Mouse (Mus musculus): Measurements from ENCODE around the gene Tmem160.

DNA sequence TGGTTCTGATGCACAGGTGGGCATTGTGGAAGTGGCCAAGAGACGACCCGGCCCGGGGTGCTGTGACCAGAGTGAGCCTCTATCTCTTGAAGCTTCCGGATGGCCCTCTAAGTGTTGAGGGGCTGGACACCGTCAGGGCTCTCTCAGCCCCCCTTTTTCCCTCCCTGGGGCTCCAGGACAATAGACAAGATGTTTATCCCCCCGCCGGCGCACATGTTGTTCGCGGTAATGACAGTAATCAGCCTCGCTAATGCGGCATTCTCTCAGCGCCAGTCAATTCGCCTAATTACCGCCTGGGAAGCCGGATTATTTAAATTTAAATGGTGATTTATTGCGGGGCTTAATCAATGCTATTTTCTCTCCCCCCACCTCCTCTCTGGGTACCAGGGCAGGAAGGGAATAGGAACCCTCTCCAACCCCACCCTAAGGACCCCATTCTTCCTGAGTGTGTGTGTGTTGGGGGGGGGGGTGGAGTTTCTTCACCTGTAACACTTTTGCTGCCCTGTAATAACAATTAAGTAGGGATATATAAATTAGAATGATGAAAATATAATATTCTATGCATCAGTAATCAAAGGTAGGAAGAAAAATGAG lies 19.6 kb downstream of the Tmem160 start:
- no peak for TF ChIP-seq CTCF (IDR thresholded peaks at IDR 0.05; ENCODE audit: low read depth)
- TF ChIP-seq EP300 (IDR thresholded peaks at IDR 0.05; ENCODE audit: low read depth) = no peak

Data from liver, postnatal 0 days (tissue).